Mouse (Mus musculus) thymus, adult 2 months (tissue): Measurements from ENCODE around the gene Cgref1. TPM values are rescaled to one million over a fixed set of nuclear protein-coding genes. Genes with fewer than 3 reads are reported as not detected.
A peak's percentile ranks its signal among the peaks of the same experiment; 100 is the strongest.

ENCODE experiments used
- DNase-seq: peaks from one replicate; pipeline ENCODE4 v3.0.0; 2021
- H3K27ac ChIP-seq: fragments of 200-500 bp; 2 replicates; pipeline ENCODE4 v1.5.1; 2012; ENCODE audit warnings: low read length, control low read depth; ENCODE audit not compliant: control insufficient read depth, insufficient read depth
- H3K27me3 ChIP-seq: fragments of 200-500 bp; 2 replicates; pipeline ENCODE4 v1.6.1; 2012; ENCODE audit warnings: mild to moderate bottlenecking, low read length, moderate library complexity, mixed read lengths; ENCODE audit not compliant: control insufficient read depth, insufficient read depth
- H3K36me3 ChIP-seq: fragments of 200-500 bp; 2 replicates; pipeline ENCODE4 v1.6.1; 2012; ENCODE audit warnings: mild to moderate bottlenecking, low read length, moderate library complexity; ENCODE audit not compliant: control insufficient read depth, insufficient read depth
- H3K4me1 ChIP-seq: fragments of 200-500 bp; replicated peaks from 2 replicates; pipeline ENCODE4 v1.6.1; 2012; ENCODE audit warnings: low read length; ENCODE audit not compliant: control insufficient read depth, insufficient read depth
- H3K4me3 ChIP-seq: fragments of 200-500 bp; 2 replicates; pipeline ENCODE4 v1.5.1; 2012; ENCODE audit warnings: mild to moderate bottlenecking, low read length, control low read depth, moderate library complexity; ENCODE audit not compliant: control insufficient read depth, insufficient read depth
- CTCF ChIP-seq: fragments of 200-500 bp; IDR thresholded peaks from 2 replicates; pipeline ENCODE4 v1.5.1; 2012; ENCODE audit warnings: mild to moderate bottlenecking, control low read depth, low read length, moderate library complexity, borderline replicate concordance; ENCODE audit not compliant: control insufficient read depth, poor library complexity, insufficient read depth; ENCODE audit errors: extremely low read depth
- POLR2A ChIP-seq: fragments of 200-500 bp; IDR thresholded peaks from 2 replicates; pipeline ENCODE4 v1.6.1; 2012; ENCODE audit warnings: mild to moderate bottlenecking, low read length, control low read depth, moderate library complexity; ENCODE audit not compliant: control insufficient read depth, poor library complexity, insufficient read depth; ENCODE audit errors: extremely low read depth
- WGBS: fragments of 180-500 bp; shearing (Covaris S2); methylation state at CpG from one replicate; pipeline ENCODE4 v1.1.7; 2018; 5-methylcytosine and 5-hydroxymethylcytosine counted together
- polyA plus RNA-seq: library from polyadenylated mRNA; depleted of rRNA; stranded (reverse); fragments of >200 nt; gene quantifications from 2 replicates; pipeline ENCODE4 v1.2.3, GENCODE M21; 2012; rRNA removed

Gene Cgref1
- 0.31 and 0.70 TPM in 2 replicates for polyA plus RNA-seq

- peak; percentile 32 for DNase-seq
- WGBS = 15% methylated on average over 44 of the region's 44 CpGs
- Histone ChIP-seq H3K4me1 (peaks cover 10% of the 10 kb centered on the region), H3K4me3 (peak within 1 kb of the TSS; percentile 31; the same call in 1 of the 2 replicates), H3K36me3 (no peaks in the 10 kb centered on the region), H3K27ac (no peak within 1 kb of the TSS), H3K27me3 (peaks cover 5% of the 10 kb centered on the region; the same call in 1 of the 2 replicates)
- TF ChIP-seq POLR2A (no peak), CTCF (no peak)
Observed at GRCm38 (mm10) chr5:30944956-30945781, at the start of gene Cgref1. TSS of gene Cgref1 (minus strand) at chr5:30945591.

GRCm38 (mm10) chr5:30994074-30994473, 48.7 kb upstream of the Cgref1 start:
- WGBS = 80% methylated on average over 3 of the region's 3 CpGs

GRCm38 (mm10) chr5:30992980-30993676, 47.7 kb upstream of the Cgref1 start:
- no peak for DNase-seq
- Histone ChIP-seq H3K27me3 (no peaks in the 10 kb centered on the region), H3K4me3 (no peak overlapping the region), H3K4me1 (no peaks in the 10 kb centered on the region), H3K36me3 (no peaks in the 10 kb centered on the region), H3K27ac (no peak overlapping the region)
- no peak for TF ChIP-seq POLR2A
- TF ChIP-seq CTCF = no peak
- 85% methylated on average over 5 of the region's 5 CpGs for WGBS

More at GRCm38 (mm10) chr5:30994074-30994473, 48.7 kb upstream of the Cgref1 start:
- H3K36me3 ChIP-seq = no peaks in the 10 kb centered on the region
- no peaks in the 10 kb centered on the region for H3K4me1 ChIP-seq
- no peak for DNase-seq
- no peaks in the 10 kb centered on the region for H3K27me3 ChIP-seq
- no peak overlapping the region for H3K27ac ChIP-seq
- no peak overlapping the region for H3K4me3 ChIP-seq
- TF ChIP-seq CTCF (no peak), POLR2A (no peak)

- no peak for DNase-seq
- 55% methylated on average over 2 of the region's 2 CpGs for WGBS
- no peak overlapping the region for H3K4me3 ChIP-seq
- no peaks in the 10 kb centered on the region for H3K36me3 ChIP-seq
- TF ChIP-seq CTCF (no peak), POLR2A (no peak)
- H3K27me3 ChIP-seq = no peaks in the 10 kb centered on the region
- H3K27ac ChIP-seq = no peak overlapping the region
- no peaks in the 10 kb centered on the region for H3K4me1 ChIP-seq
Observed at GRCm38 (mm10) chr5:30982357-30982756, 37.0 kb upstream of the Cgref1 start.

GRCm38 (mm10) chr5:30974870-30975656, 29.7 kb upstream of the Cgref1 start:
- H3K4me3 ChIP-seq = no peak overlapping the region
- WGBS = 91% methylated on average over 9 of the region's 9 CpGs
- H3K4me1 ChIP-seq = no peaks in the 10 kb centered on the region; the same call in 1 of the 2 replicates
- H3K27ac ChIP-seq = no peak overlapping the region
- H3K27me3 ChIP-seq = no peaks in the 10 kb centered on the region
- no peak for DNase-seq
- H3K36me3 ChIP-seq = no peaks in the 10 kb centered on the region
- TF ChIP-seq CTCF = no peak

GRCm38 (mm10) chr5:30969440-30969839, 24.0 kb upstream of the Cgref1 start:
- WGBS = 91% methylated on average over 2 of the region's 2 CpGs
- TF ChIP-seq CTCF (no peak), POLR2A (no peak)
- H3K4me1 ChIP-seq = no peaks in the 10 kb centered on the region; the same call in 1 of the 2 replicates
- H3K27me3 ChIP-seq = no peaks in the 10 kb centered on the region
- H3K36me3 ChIP-seq = no peaks in the 10 kb centered on the region
- H3K27ac ChIP-seq = no peak overlapping the region
- H3K4me3 ChIP-seq = no peak overlapping the region
- DNase-seq = no peak
